Mouse (Mus musculus) embryonic facial prominence, embryonic 15.5 days (tissue): ENCODE results near the gene Rcsd1. TPM values are rescaled to one million over a fixed set of nuclear protein-coding genes. Genes with fewer than 3 reads are reported as not detected.
A peak's percentile ranks its signal among the peaks of the same experiment; 100 is the strongest.

Experiments
- ATAC-seq: fragments of 200-750 bp; cut with Nextera tagmentation; 2 replicates; pipeline ENCODE4 v1.8.0; 2017; ENCODE audit warnings: low read depth, moderate TSS enrichment; ENCODE audit not compliant: insufficient number of reproducible peaks, low FRiP score, low TSS enrichment
- H3K27ac ChIP-seq: fragments of 300-500 bp; sonication (generic); replicated peaks from 2 replicates; pipeline ENCODE4 v1.5.1; 2015; ENCODE audit warnings: mild to moderate bottlenecking, inconsistent platforms
- H3K27me3 ChIP-seq: fragments of 300-500 bp; sonication (generic); 2 replicates; pipeline ENCODE4 v1.6.1; 2015; ENCODE audit warnings: inconsistent platforms
- H3K36me3 ChIP-seq: fragments of 300-500 bp; sonication (generic); 2 replicates; pipeline ENCODE4 v1.6.1; 2015; ENCODE audit warnings: mild to moderate bottlenecking, inconsistent platforms
- H3K4me1 ChIP-seq: fragments of 300-500 bp; sonication (generic); 2 replicates; pipeline ENCODE4 v1.6.1; 2015; ENCODE audit warnings: inconsistent platforms
- H3K4me2 ChIP-seq: fragments of 300-500 bp; sonication (generic); replicated peaks from 2 replicates; pipeline ENCODE4 v1.6.1; 2015; ENCODE audit warnings: mild to moderate bottlenecking, inconsistent platforms
- H3K4me3 ChIP-seq: fragments of 300-500 bp; sonication (generic); replicated peaks from 2 replicates; pipeline ENCODE4 v1.5.1; 2015; ENCODE audit warnings: mild to moderate bottlenecking, inconsistent platforms
- H3K9ac ChIP-seq: fragments of 300-500 bp; sonication (generic); 2 replicates; pipeline ENCODE4 v1.6.1; 2015; ENCODE audit warnings: inconsistent platforms
- H3K9me3 ChIP-seq: fragments of 300-500 bp; sonication (generic); replicated peaks from 2 replicates; pipeline ENCODE4 v1.6.1; 2016; ENCODE audit warnings: inconsistent platforms
- WGBS: fragments of 180-500 bp; shearing (Covaris S2); methylation state at CpG from one replicate; pipeline ENCODE4 v1.1.7; 2015; 5-methylcytosine and 5-hydroxymethylcytosine counted together
- polyA plus RNA-seq: library from polyadenylated mRNA; unstranded; fragments of >200 nt; fragmentation: Nextera tagmentation; extraction: Ambion mirVana; gene quantifications from 2 replicates; pipeline ENCODE4 v1.2.1, GENCODE M21; 2015

The Rcsd1 gene
- polyA plus RNA-seq, 1 experiment from 2014 or later: 16.7 TPM

DNA sequence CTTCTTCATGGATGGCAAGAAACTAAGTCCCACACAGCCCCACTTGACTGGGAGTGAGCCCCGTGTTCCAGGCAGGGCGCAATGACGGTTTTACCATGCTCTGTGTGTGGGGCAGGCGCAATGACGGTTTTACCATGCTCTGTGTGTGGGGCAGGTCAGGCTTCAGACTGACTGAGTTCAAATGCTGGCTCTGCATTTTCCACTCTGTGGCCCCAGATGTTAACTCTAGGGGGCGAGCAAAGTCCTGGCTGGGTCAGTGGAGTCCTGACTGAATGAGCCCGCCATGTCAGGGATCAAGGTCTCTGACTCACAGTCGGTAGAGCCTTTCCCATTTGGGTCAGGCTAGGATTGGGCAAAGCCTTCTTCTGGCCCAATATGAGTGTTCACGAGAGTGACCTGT is 37.2 kb downstream of the Rcsd1 start:
- H3K27me3 ChIP-seq: no peaks in the 10 kb centered on the region
- H3K36me3 ChIP-seq: no peaks in the 10 kb centered on the region
- no peaks in the 10 kb centered on the region for H3K9me3 ChIP-seq
- H3K4me2 ChIP-seq: no peak overlapping the region
- ATAC-seq: no peak
- no peak overlapping the region for H3K9ac ChIP-seq
- no peak overlapping the region for H3K27ac ChIP-seq
- 83% methylated on average over 9 of the region's 9 CpGs for WGBS
- H3K4me3 ChIP-seq: no peak overlapping the region
- H3K4me1 ChIP-seq: no peaks in the 10 kb centered on the region

GRCm38 (mm10) chr1:165670056-165670455 is 39.5 kb downstream of the Rcsd1 start:
- no peaks in the 10 kb centered on the region for H3K9me3 ChIP-seq
- H3K4me1 ChIP-seq: no peaks in the 10 kb centered on the region
- no peak overlapping the region for H3K27ac ChIP-seq
- no peak overlapping the region for H3K4me2 ChIP-seq
- H3K27me3 ChIP-seq: no peaks in the 10 kb centered on the region
- H3K36me3 ChIP-seq: no peaks in the 10 kb centered on the region
- no peak overlapping the region for H3K4me3 ChIP-seq
- ATAC-seq: no peak
- 63% methylated on average over 6 of the region's 6 CpGs for WGBS
- no peak overlapping the region for H3K9ac ChIP-seq

DNA sequence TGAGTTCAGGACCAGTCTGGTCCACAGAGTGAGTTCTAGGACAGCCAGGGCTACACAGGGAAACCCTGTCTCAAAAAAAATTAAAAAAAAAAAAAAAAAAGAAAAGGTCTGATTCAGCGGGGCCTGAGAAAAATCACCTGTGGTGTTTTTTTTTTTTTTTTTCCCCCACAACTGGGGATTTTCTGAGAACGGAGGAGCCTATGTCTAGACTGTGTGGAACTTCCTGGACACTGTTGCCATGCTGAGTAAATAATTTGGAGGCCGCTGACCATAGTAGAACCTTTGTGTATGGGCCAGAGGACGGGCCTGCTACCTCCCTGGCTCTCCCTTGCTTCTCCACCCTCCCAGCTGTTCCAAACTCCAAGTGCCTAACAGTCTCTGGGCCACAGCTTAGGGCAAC is 40.7 kb downstream of the Rcsd1 start:
- Histone ChIP-seq H3K9me3 (no peaks in the 10 kb centered on the region), H3K9ac (no peak overlapping the region), H3K36me3 (no peaks in the 10 kb centered on the region), H3K27ac (no peak overlapping the region), H3K4me3 (no peak overlapping the region), H3K4me2 (no peak overlapping the region), H3K4me1 (no peaks in the 10 kb centered on the region), H3K27me3 (no peaks in the 10 kb centered on the region)
- WGBS: 61% methylated on average over 4 of the region's 4 CpGs
- ATAC-seq: no peak

DNA sequence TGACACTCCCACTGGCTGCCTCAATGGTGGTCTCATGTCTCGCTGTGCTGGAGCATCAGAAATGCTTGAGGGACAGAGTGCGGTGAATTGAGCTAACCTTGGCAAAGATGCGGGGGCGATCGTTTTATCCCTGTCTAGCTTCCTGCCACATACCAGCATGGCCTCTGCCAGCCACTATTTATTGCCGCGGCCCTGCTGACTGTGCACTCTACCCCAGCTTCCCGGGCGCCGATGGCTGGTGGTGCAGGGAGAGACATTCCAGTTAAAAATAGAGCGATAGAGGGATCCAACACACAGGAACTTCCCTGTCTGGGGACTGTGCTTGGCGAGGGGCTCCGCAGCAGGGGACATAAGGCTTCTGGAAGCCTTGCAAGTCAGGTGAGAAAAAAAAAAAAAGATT is 42.2 kb downstream of the Rcsd1 start:
- Histone ChIP-seq H3K4me2 (no peak overlapping the region), H3K4me3 (no peak overlapping the region), H3K9me3 (no peaks in the 10 kb centered on the region), H3K27ac (no peak overlapping the region), H3K36me3 (no peaks in the 10 kb centered on the region), H3K4me1 (peaks cover 7% of the 10 kb centered on the region; the same call in 1 of the 2 replicates), H3K9ac (no peak overlapping the region), H3K27me3 (no peaks in the 10 kb centered on the region)
- no peak for ATAC-seq
- 56% methylated on average over 13 of the region's 13 CpGs for WGBS

- no peaks in the 10 kb centered on the region for H3K27me3 ChIP-seq
- H3K9ac ChIP-seq: no peak overlapping the region
- H3K4me1 ChIP-seq: peaks cover 7% of the 10 kb centered on the region; the same call in 1 of the 2 replicates
- H3K27ac ChIP-seq: no peak overlapping the region
- H3K4me3 ChIP-seq: no peak overlapping the region
- no peaks in the 10 kb centered on the region for H3K36me3 ChIP-seq
- H3K4me2 ChIP-seq: no peak overlapping the region
- no peak for ATAC-seq
- 88% methylated on average over 6 of the region's 6 CpGs for WGBS
- no peaks in the 10 kb centered on the region for H3K9me3 ChIP-seq
These were observed 42.6 kb downstream of the Rcsd1 start for GRCm38 (mm10) chr1:165666944-165667343.

DNA sequence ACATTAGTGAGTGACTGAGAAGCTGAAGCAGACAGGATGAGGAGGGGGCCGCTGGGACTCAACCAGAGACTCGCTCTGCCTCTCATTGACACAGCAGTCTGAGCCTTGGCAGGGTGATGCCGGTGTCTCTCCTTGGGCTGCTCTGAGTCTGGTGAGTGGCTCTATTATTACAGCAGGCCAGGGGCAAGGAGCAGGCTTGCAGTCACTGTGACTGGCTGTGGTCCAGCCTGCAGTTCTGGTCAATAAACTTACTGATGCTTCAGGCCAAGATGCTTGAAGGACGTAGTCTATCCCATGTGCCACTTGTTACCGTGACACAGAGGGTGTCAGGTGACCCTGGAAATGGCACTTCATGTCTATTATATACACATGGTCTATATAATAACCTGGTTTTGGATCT is 43.8 kb downstream of the Rcsd1 start:
- Histone ChIP-seq H3K4me2 (no peak overlapping the region), H3K4me1 (peaks cover 7% of the 10 kb centered on the region; the same call in 1 of the 2 replicates), H3K9ac (no peak overlapping the region), H3K4me3 (no peak overlapping the region), H3K9me3 (no peaks in the 10 kb centered on the region), H3K27ac (no peak overlapping the region), H3K36me3 (no peaks in the 10 kb centered on the region), H3K27me3 (no peaks in the 10 kb centered on the region)
- no peak for ATAC-seq
- WGBS: 68% methylated on average over 5 of the region's 5 CpGs

- H3K4me1 ChIP-seq: peaks cover 7% of the 10 kb centered on the region; the same call in 1 of the 2 replicates
- H3K4me2 ChIP-seq: no peak overlapping the region
- no peaks in the 10 kb centered on the region for H3K36me3 ChIP-seq
- H3K4me3 ChIP-seq: no peak overlapping the region
- no peak overlapping the region for H3K27ac ChIP-seq
- H3K27me3 ChIP-seq: no peaks in the 10 kb centered on the region
- WGBS: 76% methylated on average over 16 of the region's 16 CpGs
- ATAC-seq: no peak
- H3K9ac ChIP-seq: no peak overlapping the region
- H3K9me3 ChIP-seq: no peaks in the 10 kb centered on the region
These were observed 46.3 kb downstream of the Rcsd1 start for GRCm38 (mm10) chr1:165663277-165663676.

GRCm38 (mm10) chr1:165662426-165663192 is 46.9 kb downstream of the Rcsd1 start:
- ATAC-seq: no peak
- peaks cover 7% of the 10 kb centered on the region; the same call in 1 of the 2 replicates for H3K4me1 ChIP-seq
- no peaks in the 10 kb centered on the region for H3K27me3 ChIP-seq
- H3K4me3 ChIP-seq: no peak overlapping the region
- 56% methylated on average over 15 of the region's 15 CpGs for WGBS
- H3K36me3 ChIP-seq: no peaks in the 10 kb centered on the region
- no peak overlapping the region for H3K4me2 ChIP-seq
- H3K27ac ChIP-seq: no peak overlapping the region
- H3K9ac ChIP-seq: no peak overlapping the region
- H3K9me3 ChIP-seq: no peaks in the 10 kb centered on the region

- Histone ChIP-seq H3K9me3 (no peaks in the 10 kb centered on the region), H3K27me3 (no peaks in the 10 kb centered on the region), H3K9ac (no peak overlapping the region), H3K4me1 (peaks cover 7% of the 10 kb centered on the region; the same call in 1 of the 2 replicates), H3K27ac (no peak overlapping the region), H3K4me3 (no peak overlapping the region), H3K4me2 (no peak overlapping the region), H3K36me3 (no peaks in the 10 kb centered on the region)
- no peak for ATAC-seq
- WGBS: 73% methylated on average over 6 of the region's 6 CpGs
These were observed 47.8 kb downstream of the Rcsd1 start for GRCm38 (mm10) chr1:165661725-165662124.

- H3K4me2 ChIP-seq: no peak overlapping the region
- 56% methylated on average over 3 of the region's 3 CpGs for WGBS
- no peak for ATAC-seq
These were observed 48.4 kb downstream of the Rcsd1 start for GRCm38 (mm10) chr1:165661191-165661590.

DNA sequence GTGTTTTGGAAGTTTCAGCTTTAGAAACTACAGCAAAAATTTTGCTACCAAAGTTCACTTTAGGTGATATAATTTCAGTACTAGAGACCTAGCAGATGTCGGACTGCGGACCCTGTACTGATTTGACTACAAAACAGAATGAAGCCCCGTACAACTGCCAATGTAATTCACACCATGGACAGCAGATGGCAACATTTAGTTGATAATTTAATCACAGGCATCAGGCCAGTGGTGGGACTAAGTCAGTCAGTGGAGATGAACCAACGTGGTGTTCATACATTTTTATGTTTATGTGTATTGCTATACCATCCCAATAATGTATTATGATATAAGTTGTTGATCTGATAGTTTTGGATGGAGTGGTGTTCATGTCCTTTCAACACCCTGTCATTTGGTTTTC is 48.8 kb downstream of the Rcsd1 start:
- Histone ChIP-seq H3K4me2 (no peak overlapping the region), H3K9me3 (no peaks in the 10 kb centered on the region), H3K4me1 (peaks cover 7% of the 10 kb centered on the region; the same call in 1 of the 2 replicates), H3K36me3 (no peaks in the 10 kb centered on the region; the same call in 1 of the 2 replicates), H3K27me3 (no peaks in the 10 kb centered on the region), H3K4me3 (no peak overlapping the region), H3K27ac (no peak overlapping the region), H3K9ac (no peak overlapping the region)
- WGBS: 21% methylated on average over 4 of the region's 4 CpGs
- peak; percentile 41; the same call in 1 of the 2 replicates for ATAC-seq

More at GRCm38 (mm10) chr1:165661191-165661590, 48.4 kb downstream of the Rcsd1 start:
- no peak overlapping the region for H3K27ac ChIP-seq
- H3K4me1 ChIP-seq: peaks cover 7% of the 10 kb centered on the region; the same call in 1 of the 2 replicates
- H3K4me3 ChIP-seq: no peak overlapping the region
- no peak overlapping the region for H3K9ac ChIP-seq
- no peaks in the 10 kb centered on the region for H3K27me3 ChIP-seq
- H3K9me3 ChIP-seq: no peaks in the 10 kb centered on the region
- H3K36me3 ChIP-seq: no peaks in the 10 kb centered on the region

DNA sequence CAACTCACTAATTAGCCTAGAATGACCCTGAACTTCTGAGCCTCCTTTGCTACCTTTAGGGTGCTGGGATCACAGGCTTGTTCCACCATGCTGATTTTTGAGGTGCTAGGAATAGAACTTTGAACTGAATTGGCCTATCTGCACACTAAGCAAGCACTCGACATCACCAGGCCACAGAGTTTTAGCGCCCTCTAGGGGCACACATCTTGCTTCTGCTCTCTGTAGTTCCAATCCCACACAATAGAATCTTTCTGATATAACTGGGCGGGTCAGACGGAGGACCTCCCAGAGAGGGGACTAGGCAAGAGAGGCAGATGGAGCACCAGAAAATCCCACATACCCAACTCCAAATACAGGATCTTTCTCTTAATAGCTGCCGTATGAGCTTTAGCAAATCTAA is 51.0 kb downstream of the Rcsd1 start:
- H3K27me3 ChIP-seq: no peaks in the 10 kb centered on the region
- H3K27ac ChIP-seq: no peak overlapping the region
- no peak; the same call in 1 of the 2 replicates for ATAC-seq
- peaks cover 7% of the 10 kb centered on the region; the same call in 1 of the 2 replicates for H3K4me1 ChIP-seq
- H3K4me2 ChIP-seq: no peak overlapping the region
- no peak overlapping the region for H3K9ac ChIP-seq
- no peaks in the 10 kb centered on the region; the same call in 1 of the 2 replicates for H3K36me3 ChIP-seq
- H3K4me3 ChIP-seq: no peak overlapping the region
- 35% methylated on average over 5 of the region's 5 CpGs for WGBS
- no peaks in the 10 kb centered on the region for H3K9me3 ChIP-seq
